Mouse (Mus musculus) G1E-ER4 (cell line): ENCODE measurements around the gene C9orf72. TPM values are rescaled to one million over a fixed set of nuclear protein-coding genes. Genes with fewer than 3 reads are reported as not detected.

Experiments used
- GATA1 ChIP-seq: IDR thresholded peaks from one replicate; pipeline ENCODE4 v1.8.0; 2012; ENCODE audit warnings: low read length, inconsistent platforms
- polyA plus RNA-seq: library from polyadenylated mRNA; stranded (reverse); fragments of >175 nt; gene quantifications from 2 replicates; pipeline ENCODE4 v1.2.3, GENCODE M21; 2012

Gene C9orf72
- polyA plus RNA-seq, 1 experiment: 0.18 TPM

DNA sequence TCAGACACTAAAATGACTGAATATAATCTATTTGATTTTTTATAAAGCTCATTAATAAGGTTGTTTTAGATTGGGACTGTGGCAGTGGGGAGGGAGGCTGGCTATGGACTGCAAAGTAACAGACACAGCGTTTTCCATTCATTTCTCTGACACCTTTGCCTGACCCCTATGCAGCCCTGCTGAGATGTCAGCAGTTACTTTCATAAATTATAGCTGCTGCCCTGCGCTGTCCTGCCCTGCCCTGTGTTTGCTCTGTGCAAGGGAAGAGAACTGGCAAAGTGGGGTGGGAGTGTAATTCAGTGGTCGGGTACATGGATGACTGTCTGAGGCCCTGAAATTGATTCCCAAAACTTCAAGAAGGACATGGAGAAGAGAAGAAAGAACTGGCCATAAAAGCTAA lies 71.9 kb downstream of the C9orf72 start:
- TF ChIP-seq GATA1: no peak

DNA sequence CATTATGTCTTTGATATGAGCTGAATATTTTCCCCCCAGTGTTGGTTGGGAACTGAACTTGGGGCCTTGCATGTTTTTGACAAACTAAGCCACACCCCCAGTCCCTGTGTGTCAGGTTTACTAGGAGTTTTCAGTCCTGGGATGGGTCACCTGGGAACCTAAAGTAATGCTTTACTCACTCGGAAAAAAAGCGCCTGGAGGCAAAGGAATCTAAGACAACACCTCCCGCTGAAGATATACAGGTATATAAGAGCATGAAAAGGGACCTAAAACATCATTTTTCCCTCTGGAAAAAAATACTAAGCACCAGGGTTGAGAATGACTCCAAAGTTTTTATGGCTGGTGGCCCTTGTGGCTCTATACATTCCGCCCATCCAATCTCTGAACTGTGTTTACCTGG lies 74.2 kb downstream of the C9orf72 start, which contains the start of gene Ifnk:
Ifnk (plus strand) TSS at position 301 of the 400 bp plus-strand sequence.
- TF ChIP-seq GATA1: no peak

DNA sequence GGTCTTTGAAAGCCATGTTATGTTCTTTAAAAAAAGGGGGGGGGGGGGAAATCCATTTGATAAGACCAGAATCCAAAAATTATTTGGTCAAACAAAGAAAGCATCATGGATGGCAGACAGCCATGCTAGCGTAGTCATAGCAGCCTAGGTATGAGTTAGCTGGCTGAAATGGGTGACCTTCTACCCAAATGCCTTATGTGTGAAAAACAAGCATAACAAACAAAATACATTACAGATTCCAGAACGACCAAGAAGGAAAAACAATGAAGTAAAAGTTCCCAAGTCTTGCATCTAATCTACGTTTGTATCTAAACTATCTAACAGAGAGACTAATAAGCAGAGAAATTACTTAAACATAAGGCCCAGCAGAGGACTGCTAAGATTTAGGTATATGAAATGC lies 75.3 kb downstream of the C9orf72 start:
- no peak for TF ChIP-seq GATA1

DNA sequence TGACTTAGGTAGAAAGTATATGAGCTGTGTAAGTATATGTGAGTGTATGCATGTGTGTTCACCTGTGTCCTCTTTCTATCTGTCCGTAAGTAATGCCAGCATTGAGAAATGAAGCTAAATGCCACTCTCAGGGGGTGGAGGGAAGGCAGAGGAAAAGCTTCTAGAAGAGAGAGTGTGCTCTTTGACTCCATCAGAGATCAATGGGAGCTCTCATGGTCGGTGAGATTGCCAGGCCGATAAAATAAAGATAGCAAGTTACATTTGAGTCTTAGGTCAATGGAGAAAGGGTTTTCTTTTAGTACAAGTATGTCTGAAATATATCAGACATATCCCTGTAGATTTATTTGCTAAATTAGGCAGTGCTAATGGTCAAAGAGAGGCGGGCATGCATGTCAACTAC lies 77.6 kb downstream of the C9orf72 start:
- TF ChIP-seq GATA1: no peak

DNA sequence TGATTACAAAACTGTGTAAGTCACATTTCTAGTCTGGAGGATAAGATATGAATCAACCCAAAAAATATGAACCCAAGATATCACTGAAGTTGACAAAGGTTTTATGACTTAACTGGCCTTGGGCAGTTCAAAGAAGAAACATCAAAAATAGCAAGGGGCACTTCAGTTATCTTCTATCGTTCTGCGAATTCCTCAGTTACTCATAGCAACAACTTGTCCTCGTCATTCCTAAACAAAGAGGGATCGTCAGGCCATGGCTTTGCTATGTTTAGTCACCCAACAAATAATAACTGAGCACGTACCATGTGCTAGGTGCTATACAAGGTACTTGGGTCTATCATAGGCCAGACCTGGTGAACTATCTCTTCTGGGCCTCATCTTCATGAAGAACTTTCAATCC lies 79.4 kb downstream of the C9orf72 start:
- TF ChIP-seq GATA1: no peak

DNA sequence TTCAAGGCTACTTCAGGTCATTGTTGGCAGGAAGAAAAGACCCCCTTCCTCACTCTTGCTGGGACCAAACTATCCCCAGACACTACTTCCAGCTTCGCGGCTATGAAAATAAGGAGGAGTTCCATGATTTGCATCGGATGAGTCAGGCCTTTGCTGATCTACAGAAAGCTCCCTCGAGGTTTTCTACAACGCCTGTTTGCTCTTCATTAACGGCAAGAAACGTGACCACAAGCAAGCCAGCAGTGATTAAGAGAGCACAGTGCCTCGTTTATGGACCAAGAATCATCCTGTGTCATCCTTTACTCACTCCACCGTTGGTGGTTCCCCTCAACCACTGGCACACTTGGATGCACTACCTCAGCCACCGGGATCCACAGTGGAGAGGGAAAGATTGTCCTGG lies 80.2 kb downstream of the C9orf72 start:
- TF ChIP-seq GATA1: no peak

DNA sequence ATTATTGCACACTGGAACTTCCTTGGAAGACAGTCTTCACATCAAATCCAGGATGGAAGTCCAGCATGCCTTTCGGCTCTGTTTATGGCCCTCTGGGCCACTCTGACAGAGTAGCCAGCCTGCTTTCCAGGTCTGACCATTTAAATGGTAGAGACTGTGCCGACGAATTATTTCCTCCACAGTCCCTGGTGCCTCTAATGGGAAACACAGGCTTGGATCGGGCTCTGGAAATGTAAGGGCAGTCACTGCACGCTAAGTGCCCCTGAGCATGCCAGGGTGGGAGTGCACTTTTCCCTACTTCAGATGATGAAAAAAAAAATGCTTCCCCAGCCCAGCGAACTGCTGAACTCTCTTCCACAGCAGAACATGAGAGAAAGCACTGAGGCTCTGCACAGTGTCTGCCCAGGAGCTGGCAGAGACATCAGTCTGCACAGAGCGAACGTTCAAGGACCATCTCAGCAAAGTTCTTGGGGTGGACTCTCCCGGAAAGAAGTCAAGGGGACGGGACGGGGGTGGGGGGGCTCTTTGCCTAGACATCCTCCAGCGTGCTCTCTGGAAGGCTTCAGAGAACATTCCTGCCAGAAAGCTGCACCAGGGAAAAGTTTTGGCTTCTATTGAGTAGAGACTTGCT lies 82.4 kb downstream of the C9orf72 start:
- TF ChIP-seq GATA1: no peak

Other genes with a start within 250 kb of the C9orf72 start
- gene Ifnk, start 74.1 kb downstream of the C9orf72 start, polyA plus RNA-seq: not detected in 2 replicates
- gene Mob3b, start 68.7 kb downstream of the C9orf72 start, polyA plus RNA-seq: not detected in 2 replicates